Mouse (Mus musculus) midbrain, embryonic 16.5 days (tissue): Measurements from ENCODE around the gene Anxa9. TPM values are rescaled to one million over a fixed set of nuclear protein-coding genes. Genes with fewer than 3 reads are reported as not detected.

Source experiments
- ATAC-seq: fragments of 200-750 bp; cut with Nextera tagmentation; 2 replicates; pipeline ENCODE4 v1.8.0; 2017; ENCODE audit warnings: moderate TSS enrichment
- H3K27ac ChIP-seq: fragments of 300-500 bp; sonication (generic); 2 replicates; pipeline ENCODE4 v1.5.1; 2014; ENCODE audit warnings: mild to moderate bottlenecking, low read length, mixed read lengths
- H3K27me3 ChIP-seq: fragments of 300-500 bp; sonication (generic); 2 replicates; pipeline ENCODE4 v1.6.1; 2014; ENCODE audit warnings: low read depth, low read length, mixed read lengths; ENCODE audit not compliant: control insufficient read depth, insufficient read depth
- H3K36me3 ChIP-seq: fragments of 300-500 bp; sonication (generic); 2 replicates; pipeline ENCODE4 v1.6.1; 2014; ENCODE audit warnings: mild to moderate bottlenecking, low read length, moderate library complexity, mixed read lengths; ENCODE audit not compliant: control insufficient read depth, insufficient read depth
- H3K4me1 ChIP-seq: fragments of 300-500 bp; sonication (generic); 2 replicates; pipeline ENCODE4 v1.6.1; 2014; ENCODE audit warnings: mild to moderate bottlenecking, low read length, mixed read lengths; ENCODE audit not compliant: control insufficient read depth, insufficient read depth
- H3K4me2 ChIP-seq: fragments of 300-500 bp; sonication (generic); 2 replicates; pipeline ENCODE4 v1.6.1; 2014; ENCODE audit warnings: mild to moderate bottlenecking, low read length, mixed read lengths
- H3K4me3 ChIP-seq: fragments of 300-500 bp; sonication (generic); 2 replicates; pipeline ENCODE4 v1.5.1; 2014; ENCODE audit warnings: low read depth, mild to moderate bottlenecking, low read length, moderate library complexity, mixed read lengths
- H3K9ac ChIP-seq: fragments of 300-500 bp; sonication (generic); 2 replicates; pipeline ENCODE4 v1.6.1; 2014; ENCODE audit warnings: low read depth, low read length, mixed read lengths
- H3K9me3 ChIP-seq: fragments of 300-500 bp; sonication (generic); replicated peaks from 2 replicates; pipeline ENCODE4 v1.6.1; 2014; ENCODE audit warnings: mild to moderate bottlenecking, low read length, mixed read lengths; ENCODE audit not compliant: control insufficient read depth, poor library complexity, severe bottlenecking
- WGBS: fragments of 180-500 bp; shearing (Covaris S2); extraction: QIAGEN DNeasy Blood & Tissue Kit; methylation state at CpG from one replicate; pipeline ENCODE4 v1.1.7; 2014; 5-methylcytosine and 5-hydroxymethylcytosine counted together
- polyA plus RNA-seq: library from polyadenylated mRNA; unstranded; fragments of >200 nt; fragmentation: Nextera tagmentation; extraction: Ambion mirVana; gene quantifications from 2 replicates; pipeline ENCODE4 v1.2.1, GENCODE M21; 2015

The Anxa9 gene
- polyA plus RNA-seq, 1 experiment from 2014 or later, result 0.23 TPM

DNA sequence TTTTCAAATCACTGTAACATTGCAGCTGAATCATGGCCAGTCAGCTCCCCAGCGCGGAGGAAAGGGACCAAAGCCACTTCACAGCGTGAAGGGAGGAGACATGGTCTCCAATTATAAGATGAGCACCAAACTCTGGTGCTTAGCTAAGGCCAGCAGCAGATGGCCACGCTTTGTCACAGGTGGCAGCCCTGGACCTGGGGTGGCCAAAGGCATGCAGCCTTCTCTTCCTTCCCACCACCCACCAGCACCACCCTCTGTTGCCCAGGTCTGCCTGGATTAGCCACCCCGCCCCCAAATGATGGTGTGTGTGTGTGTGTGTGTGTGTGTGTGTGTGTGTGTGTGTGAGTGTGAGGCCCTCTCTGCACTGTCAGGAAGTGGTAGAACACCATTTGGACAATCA lies 33.5 kb downstream of the Anxa9 start:
- 0 out of 2 replicates have a peak, but pooled peaks cover 2% of the 10 kb centered on the region for H3K36me3 ChIP-seq
- no peak overlapping the region for H3K27ac ChIP-seq
- no peak for ATAC-seq
- 90% methylated on average over 5 of the region's 5 CpGs for WGBS
- no peak overlapping the region for H3K4me3 ChIP-seq
- no peaks in the 10 kb centered on the region for H3K9me3 ChIP-seq
- H3K27me3 ChIP-seq, result no peaks in the 10 kb centered on the region
- H3K4me1 ChIP-seq, result no peaks in the 10 kb centered on the region
- H3K4me2 ChIP-seq, result no peak overlapping the region
- no peak overlapping the region for H3K9ac ChIP-seq

- 85% methylated on average over 12 of the region's 12 CpGs for WGBS
- no peaks in the 10 kb centered on the region for H3K4me1 ChIP-seq
- peaks cover 20% of the 10 kb centered on the region for H3K36me3 ChIP-seq
- no peaks in the 10 kb centered on the region for H3K27me3 ChIP-seq
- no peak overlapping the region for H3K27ac ChIP-seq
- no peak overlapping the region for H3K9ac ChIP-seq
- ATAC-seq, result no peak
- H3K9me3 ChIP-seq, result no peaks in the 10 kb centered on the region
- H3K4me2 ChIP-seq, result no peak overlapping the region
- no peak overlapping the region for H3K4me3 ChIP-seq
These were observed 36.1 kb downstream of the Anxa9 start for GRCm38 (mm10) chr3:95270766-95271364.

GRCm38 (mm10) chr3:95269789-95270188 lies 37.2 kb downstream of the Anxa9 start:
- Histone ChIP-seq H3K27ac (no peak overlapping the region), H3K36me3 (peaks cover 20% of the 10 kb centered on the region), H3K9ac (no peak overlapping the region), H3K9me3 (no peaks in the 10 kb centered on the region), H3K4me1 (no peaks in the 10 kb centered on the region), H3K4me3 (no peak overlapping the region), H3K27me3 (no peaks in the 10 kb centered on the region), H3K4me2 (no peak overlapping the region)
- 92% methylated on average over 5 of the region's 5 CpGs for WGBS
- no peak for ATAC-seq

DNA sequence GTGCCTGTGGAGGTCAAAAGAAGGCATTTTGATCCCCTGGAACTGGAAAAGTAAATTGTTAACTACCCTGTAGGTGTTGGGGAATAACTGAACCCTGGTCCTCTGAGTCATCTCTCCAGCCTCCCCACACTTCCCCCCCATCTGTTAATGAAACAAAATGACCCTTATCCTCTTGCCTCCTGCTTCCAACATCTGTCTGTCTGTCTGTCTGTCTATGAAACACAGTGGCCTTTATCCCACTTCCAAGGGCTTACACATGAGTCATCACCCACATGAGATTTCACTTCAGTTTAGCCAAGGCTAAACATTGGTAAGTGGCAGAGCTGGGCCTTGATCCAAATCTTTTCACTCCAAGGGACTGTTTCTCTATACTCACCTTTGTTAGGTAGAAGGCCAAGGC lies 39.1 kb downstream of the Anxa9 start:
- H3K36me3 ChIP-seq, result peaks cover 33% of the 10 kb centered on the region
- no peaks in the 10 kb centered on the region for H3K9me3 ChIP-seq
- H3K27ac ChIP-seq, result no peak overlapping the region
- no peaks in the 10 kb centered on the region for H3K4me1 ChIP-seq
- no peaks in the 10 kb centered on the region for H3K27me3 ChIP-seq
- H3K4me3 ChIP-seq, result no peak overlapping the region
- H3K9ac ChIP-seq, result no peak overlapping the region
- no peak for ATAC-seq
- no peak overlapping the region for H3K4me2 ChIP-seq

- WGBS, result 100% methylated on average over 3 of the region's 3 CpGs
- no peaks in the 10 kb centered on the region for H3K27me3 ChIP-seq
- H3K36me3 ChIP-seq, result peaks cover 42% of the 10 kb centered on the region
These were observed 40.9 kb downstream of the Anxa9 start for GRCm38 (mm10) chr3:95266052-95266451.

DNA sequence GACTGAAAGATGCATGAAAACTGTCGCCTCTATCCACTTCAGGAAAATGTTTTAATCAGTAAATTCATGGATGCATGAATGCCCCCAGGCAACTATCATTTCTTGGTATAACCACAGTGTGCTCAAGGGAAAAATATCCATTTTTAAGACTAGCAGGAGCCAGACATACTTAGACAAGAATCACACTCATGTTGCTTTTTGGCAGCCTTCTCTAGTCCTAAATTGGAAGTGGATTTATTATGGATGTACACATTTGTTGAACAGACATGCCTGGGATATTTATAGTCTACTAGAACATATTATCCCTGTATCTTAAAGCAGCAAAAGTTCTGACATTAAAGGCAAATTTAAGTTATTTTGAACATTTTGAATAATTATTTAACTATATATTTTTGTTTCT lies 42.3 kb downstream of the Anxa9 start:
- no peak for ATAC-seq
- WGBS, result 72% methylated on average over 1 of the region's 1 CpGs
- Histone ChIP-seq H3K9ac (no peak overlapping the region), H3K27me3 (no peaks in the 10 kb centered on the region), H3K4me2 (no peak overlapping the region), H3K4me3 (no peak overlapping the region), H3K9me3 (no peaks in the 10 kb centered on the region), H3K27ac (no peak overlapping the region), H3K4me1 (no peaks in the 10 kb centered on the region), H3K36me3 (peaks cover 44% of the 10 kb centered on the region)

More at GRCm38 (mm10) chr3:95266052-95266451, 40.9 kb downstream of the Anxa9 start:
- Histone ChIP-seq H3K9me3 (no peaks in the 10 kb centered on the region), H3K27ac (no peak overlapping the region), H3K4me3 (no peak overlapping the region), H3K9ac (no peak overlapping the region), H3K4me1 (no peaks in the 10 kb centered on the region), H3K4me2 (no peak overlapping the region)
- no peak for ATAC-seq

- Histone ChIP-seq H3K4me2 (no peak overlapping the region), H3K27ac (no peak overlapping the region), H3K27me3 (no peaks in the 10 kb centered on the region), H3K4me3 (no peak overlapping the region), H3K9ac (no peak overlapping the region), H3K36me3 (peaks cover 48% of the 10 kb centered on the region), H3K4me1 (no peaks in the 10 kb centered on the region), H3K9me3 (no peaks in the 10 kb centered on the region)
- 55% methylated on average over 11 of the region's 11 CpGs for WGBS
- ATAC-seq, result no peak
These were observed 43.8 kb downstream of the Anxa9 start for GRCm38 (mm10) chr3:95263089-95263739.

DNA sequence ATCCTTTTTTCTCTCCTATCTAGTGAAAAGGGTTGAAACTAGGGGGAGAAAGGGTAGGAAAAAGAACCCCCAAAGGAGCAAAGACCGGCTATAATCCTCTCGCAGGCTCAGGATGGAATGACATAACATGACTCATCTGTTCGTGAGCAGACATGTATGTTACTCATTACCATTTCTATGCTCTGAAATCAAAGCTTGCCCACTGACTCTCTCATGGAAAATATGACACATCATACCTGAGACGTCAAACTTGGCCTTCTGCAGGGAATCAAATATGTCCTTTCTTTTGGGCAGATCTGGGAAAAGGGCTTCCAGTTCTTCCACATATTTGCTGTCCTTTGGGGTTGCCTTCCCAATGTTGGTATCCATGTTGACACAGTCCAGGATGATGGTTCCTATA lies 45.0 kb downstream of the Anxa9 start:
- 95% methylated on average over 4 of the region's 4 CpGs for WGBS
- peaks cover 47% of the 10 kb centered on the region for H3K36me3 ChIP-seq

GRCm38 (mm10) chr3:95256931-95257330 lies 50.0 kb downstream of the Anxa9 start:
- no peak for ATAC-seq
- peaks cover 31% of the 10 kb centered on the region for H3K36me3 ChIP-seq
- H3K4me2 ChIP-seq, result no peak overlapping the region

More for the DNA sequence above, 45.0 kb downstream of the Anxa9 start:
- Histone ChIP-seq H3K27ac (no peak overlapping the region), H3K9me3 (no peaks in the 10 kb centered on the region), H3K27me3 (no peaks in the 10 kb centered on the region), H3K4me1 (no peaks in the 10 kb centered on the region), H3K9ac (no peak overlapping the region), H3K4me2 (no peak overlapping the region), H3K4me3 (no peak overlapping the region)
- ATAC-seq, result no peak

More at GRCm38 (mm10) chr3:95256931-95257330, 50.0 kb downstream of the Anxa9 start:
- no peak overlapping the region for H3K9ac ChIP-seq
- H3K27ac ChIP-seq, result no peak overlapping the region
- WGBS, result 91% methylated on average over 5 of the region's 5 CpGs
- no peaks in the 10 kb centered on the region for H3K4me1 ChIP-seq
- H3K9me3 ChIP-seq, result no peaks in the 10 kb centered on the region
- H3K27me3 ChIP-seq, result no peaks in the 10 kb centered on the region
- H3K4me3 ChIP-seq, result no peak overlapping the region
